Mouse (Mus musculus) leukemia stem cell, adult 10-12 weeks (primary cell): Measurements from ENCODE around the gene Olfr69. TPM values are rescaled to one million over a fixed set of nuclear protein-coding genes. Genes with fewer than 3 reads are reported as not detected.

Source experiments
- polyA plus RNA-seq: library from polyadenylated mRNA; stranded (reverse); fragments of >175 nt; gene quantifications from 2 replicates; pipeline ENCODE4 v1.2.3, GENCODE M21; 2012; ENCODE audit warnings: low replicate concordance

The Olfr69 gene
- polyA plus RNA-seq, result not detected in 2 replicates

GRCm38 (mm10) chr7:103771494-103771893 is at the start of gene Olfr69:
Gene Olfr69 (minus strand): TSS chr7:103771594.

GRCm38 (mm10) chr7:103813766-103814165 is 42.4 kb upstream of the Olfr69 start, which contains the start of gene Hbb-bt:
Gene Hbb-bt (minus strand): TSS chr7:103813996.

GRCm38 (mm10) chr7:103791721-103792120 is 20.3 kb upstream of the Olfr69 start, which contains the start of gene Olfr67:
Gene Olfr67 (minus strand): TSS chr7:103791821.

GRCm38 (mm10) chr7:103779598-103779997 is 8.2 kb upstream of the Olfr69 start, which contains the start of gene Olfr68:
Gene Olfr68 (minus strand): TSS chr7:103779698.

GRCm38 (mm10) chr7:103757233-103757632 is 14.2 kb downstream of the Olfr69 start, which contains the start of gene Olfr630:
Gene Olfr630 (minus strand): TSS chr7:103757333.

GRCm38 (mm10) chr7:103744843-103745242 is 26.6 kb downstream of the Olfr69 start, which contains the start of gene Olfr629:
Gene Olfr629 (minus strand): TSS chr7:103744943.

GRCm38 (mm10) chr7:103730074-103730473 is 41.3 kb downstream of the Olfr69 start, which contains the start of gene Olfr628:
Gene Olfr628 (plus strand): TSS chr7:103730374.

Other genes with a start within 250 kb of the Olfr69 start
- not detected in 2 replicates for gene Olfr612, start 228.9 kb downstream of the Olfr69 start, polyA plus RNA-seq
- not detected in 2 replicates for gene Olfr613, start 223.5 kb downstream of the Olfr69 start, polyA plus RNA-seq
- gene Olfr615, start 215.5 kb downstream of the Olfr69 start, polyA plus RNA-seq, result not detected in 2 replicates
- gene Olfr616, start 202.5 kb downstream of the Olfr69 start, polyA plus RNA-seq, result not detected in 2 replicates
- not detected in 2 replicates for gene Olfr617, start 198.5 kb downstream of the Olfr69 start, polyA plus RNA-seq
- not detected in 2 replicates for gene Olfr618, start 181.5 kb downstream of the Olfr69 start, polyA plus RNA-seq
- not detected in 2 replicates for gene Olfr619, start 171.0 kb downstream of the Olfr69 start, polyA plus RNA-seq
- not detected in 2 replicates for gene Olfr620, start 159.1 kb downstream of the Olfr69 start, polyA plus RNA-seq
- not detected in 2 replicates for gene Olfr622, start 128.9 kb downstream of the Olfr69 start, polyA plus RNA-seq
- not detected in 2 replicates for gene Olfr623, start 107.9 kb downstream of the Olfr69 start, polyA plus RNA-seq
- not detected in 2 replicates for gene Olfr624, start 100.4 kb downstream of the Olfr69 start, polyA plus RNA-seq
- gene Olfr625-ps1, start 88.9 kb downstream of the Olfr69 start, polyA plus RNA-seq, result not detected in 2 replicates
- gene Olfr243, start 56.9 kb downstream of the Olfr69 start, polyA plus RNA-seq, result not detected in 2 replicates
- gene Olfr628, start 41.2 kb downstream of the Olfr69 start, polyA plus RNA-seq, result not detected in 2 replicates
- not detected in 2 replicates for gene Olfr629, start 26.7 kb downstream of the Olfr69 start, polyA plus RNA-seq
- gene Olfr630, start 14.3 kb downstream of the Olfr69 start, polyA plus RNA-seq, result not detected in 2 replicates
- not detected in 2 replicates for gene Olfr68, start 8.1 kb upstream of the Olfr69 start, polyA plus RNA-seq
- not detected in 2 replicates for gene Olfr67, start 20.2 kb upstream of the Olfr69 start, polyA plus RNA-seq
- gene Hbb-bt, start 42.4 kb upstream of the Olfr69 start, polyA plus RNA-seq, result 68.2 and 1,476 TPM in 2 replicates
- gene Hbb-bs, start 56.5 kb upstream of the Olfr69 start, polyA plus RNA-seq, result 16,372 and 30,425 TPM in 2 replicates
- not detected in 2 replicates for gene Hbb-bh2, start 68.9 kb upstream of the Olfr69 start, polyA plus RNA-seq
- gene Hbb-bh1, start 71.6 kb upstream of the Olfr69 start, polyA plus RNA-seq, result not detected in 2 replicates
- gene Hbb-y, start 81.6 kb upstream of the Olfr69 start, polyA plus RNA-seq, result not detected in 2 replicates
- not detected in 2 replicates for gene Olfr66, start 114.7 kb upstream of the Olfr69 start, polyA plus RNA-seq
- gene Olfr64, start 122.9 kb upstream of the Olfr69 start, polyA plus RNA-seq, result not detected in 2 replicates
- gene Olfr65, start 131.9 kb upstream of the Olfr69 start, polyA plus RNA-seq, result not detected in 2 replicates
- gene Olfr631, start 157.2 kb upstream of the Olfr69 start, polyA plus RNA-seq, result 0.38 TPM in 1 of 2 replicates, not detected in the other
- not detected in 2 replicates for gene Olfr632, start 162.8 kb upstream of the Olfr69 start, polyA plus RNA-seq
- gene Olfr633, start 172.8 kb upstream of the Olfr69 start, polyA plus RNA-seq, result not detected in 2 replicates
- gene Olfr635, start 199.6 kb upstream of the Olfr69 start, polyA plus RNA-seq, result not detected in 2 replicates
- gene Olfr638, start 227.2 kb upstream of the Olfr69 start, polyA plus RNA-seq, result not detected in 2 replicates
- gene Olfr639, start 245.7 kb upstream of the Olfr69 start, polyA plus RNA-seq, result 0.02 TPM in 1 of 2 replicates, not detected in the other